ENCODE assay signal across 16 mouse cellular contexts in genomic region chrX:166348086-166348485, GRCm38 (mm10).
DNase-seq lines count a peak whose midpoint lies in the region; ATAC-seq and TF ChIP-seq lines count a peak whose summit lies in the region.
"Had no signal": no experiment of that assay in that cellular context is flagged by ENCODE, and none has a peak within 500 bp of the region (broad histone marks: within the 10 kb centered on the region; RNA-seq: fewer than 3 reads in every experiment).

No protein-coding gene starts in this region.

- H3K27ac ChIP-seq in forebrain, embryonic 10.5 days, result no peak overlapping the region
- H3K27ac ChIP-seq in forebrain, embryonic 15.5 days (replicated peaks), result peak overlapping the region; percentile 88
- peak overlapping the region; percentile 17; the same call in 1 of the 2 replicates for H3K27ac ChIP-seq in hindbrain, embryonic 16.5 days (ENCODE audit: low read depth, low read length)
- H3K27ac ChIP-seq in midbrain, postnatal 0 days (ENCODE audit: low read depth, low read length), result 0 out of 2 replicates have a peak overlapping the region, but pooled peaks have one; percentile 27
- H3K27ac ChIP-seq: limb, embryonic 12.5 days; liver, embryonic 14.5 days had no signal

- TF ChIP-seq CTCF in midbrain, postnatal 0 days (IDR thresholded peaks at IDR 0.05), result no peak

- H3K4me2 ChIP-seq in forebrain, embryonic 15.5 days (replicated peaks), result peak overlapping the region; percentile 46
- H3K4me2 ChIP-seq in hindbrain, embryonic 16.5 days (ENCODE audit: low read length), result peak overlapping the region; percentile 48
- peak overlapping the region; percentile 48 for H3K4me2 ChIP-seq in midbrain, postnatal 0 days (ENCODE audit: low read depth, low read length, poor library complexity, severe bottlenecking)
- H3K4me2 ChIP-seq: limb, embryonic 12.5 days had no signal

- H3K4me3 ChIP-seq in forebrain, embryonic 10.5 days, result peak overlapping the region; percentile 48; the same call in 1 of the 2 replicates
- H3K4me3 ChIP-seq in forebrain, embryonic 15.5 days, result peak overlapping the region; percentile 49
- H3K4me3 ChIP-seq in hindbrain, embryonic 16.5 days (ENCODE audit: low read length), result peak overlapping the region; percentile 36
- H3K4me3 ChIP-seq in midbrain, postnatal 0 days (ENCODE audit: low read depth, low read length), result peak overlapping the region; percentile 44
- H3K4me3 ChIP-seq: limb, embryonic 12.5 days; megakaryocyte, embryonic 14.5 days had no signal

- 83% methylated on average over 6 of the region's 6 CpGs for WGBS in forebrain, embryonic 10.5 days
- WGBS in forebrain, embryonic 15.5 days, result 24% methylated on average over 6 of the region's 6 CpGs
- WGBS in hindbrain, embryonic 16.5 days, result 34% methylated on average over 6 of the region's 6 CpGs
- WGBS in midbrain, postnatal 0 days, result 41% methylated on average over 6 of the region's 6 CpGs

- no peaks in the 10 kb centered on the region for H3K9me3 ChIP-seq in forebrain, embryonic 10.5 days
- H3K9me3 ChIP-seq in forebrain, embryonic 15.5 days, result no peaks in the 10 kb centered on the region
- no peaks in the 10 kb centered on the region for H3K9me3 ChIP-seq in hindbrain, embryonic 16.5 days (ENCODE audit: control insufficient read depth, low read length)
- no peaks in the 10 kb centered on the region for H3K9me3 ChIP-seq in midbrain, postnatal 0 days (ENCODE audit: low read length)
- H3K9me3 ChIP-seq: G1E; limb, embryonic 12.5 days; megakaryocyte, embryonic 14.5 days had no signal

- peaks cover 77% of the 10 kb centered on the region for H3K27me3 ChIP-seq in forebrain, embryonic 10.5 days (ENCODE audit: poor library complexity, severe bottlenecking)
- H3K27me3 ChIP-seq in forebrain, embryonic 15.5 days, result no peaks in the 10 kb centered on the region
- no peaks in the 10 kb centered on the region for H3K27me3 ChIP-seq in hindbrain, embryonic 16.5 days (replicated peaks; ENCODE audit: control insufficient read depth, insufficient read depth, low read length)
- H3K27me3 ChIP-seq in midbrain, postnatal 0 days (ENCODE audit: insufficient read depth, low read length), result no peaks in the 10 kb centered on the region
- H3K27me3 ChIP-seq: megakaryocyte, embryonic 14.5 days had no signal

- ATAC-seq in forebrain, embryonic 15.5 days (replicated peaks), result no peak
- no peak for ATAC-seq in hindbrain, embryonic 16.5 days
- no peak for ATAC-seq in midbrain, postnatal 0 days (ENCODE audit: low FRiP score)

- H3K36me3 ChIP-seq in forebrain, embryonic 10.5 days (replicated peaks), result no peaks in the 10 kb centered on the region
- H3K36me3 ChIP-seq in forebrain, embryonic 15.5 days, result no peaks in the 10 kb centered on the region
- H3K36me3 ChIP-seq in hindbrain, embryonic 16.5 days (ENCODE audit: control insufficient read depth, insufficient read depth, low read length), result no peaks in the 10 kb centered on the region
- no peaks in the 10 kb centered on the region for H3K36me3 ChIP-seq in midbrain, postnatal 0 days (ENCODE audit: insufficient read depth, low read length)
- H3K36me3 ChIP-seq: G1E; limb, embryonic 12.5 days had no signal

- H3K4me1 ChIP-seq in forebrain, embryonic 10.5 days, result peaks cover 6% of the 10 kb centered on the region; the same call in 1 of the 2 replicates
- H3K4me1 ChIP-seq in forebrain, embryonic 15.5 days, result peaks cover 23% of the 10 kb centered on the region
- no peaks in the 10 kb centered on the region for H3K4me1 ChIP-seq in hindbrain, embryonic 16.5 days (ENCODE audit: control insufficient read depth, insufficient read depth, low read depth, low read length)
- no peaks in the 10 kb centered on the region for H3K4me1 ChIP-seq in midbrain, postnatal 0 days (ENCODE audit: insufficient read depth, low read length)
- H3K4me1 ChIP-seq: limb, embryonic 12.5 days had no signal

- H3K9ac ChIP-seq in forebrain, embryonic 15.5 days (replicated peaks), result peak overlapping the region; percentile 65
- peak overlapping the region; percentile 31; the same call in 1 of the 2 replicates for H3K9ac ChIP-seq in hindbrain, embryonic 16.5 days (ENCODE audit: low read depth, low read length)
- H3K9ac ChIP-seq in midbrain, postnatal 0 days (replicated peaks; ENCODE audit: low read length, poor library complexity, severe bottlenecking), result peak overlapping the region; percentile 13; the same call in 1 of the 2 replicates
- H3K9ac ChIP-seq: limb, embryonic 12.5 days; liver, embryonic 14.5 days had no signal

- no peak for DNase-seq in forebrain, embryonic 10.5 days (ENCODE audit: extremely low spot score, low spot score)
- no peak for DNase-seq in midbrain, postnatal 0 days (ENCODE audit: low spot score)
- no peak for DNase-seq in heart, adult 9 months (ENCODE audit: low spot score in 2 of 2)
- DNase-seq in layer of hippocampus, adult 9-11 months, result no peak
- no peak for DNase-seq in urinary bladder, postnatal 25 days (ENCODE audit: low spot score)
- no peak for DNase-seq in heart, adult 8-10 months (ENCODE audit: low spot score)
- DNase-seq: adrenal gland, postnatal 10 days; kidney, postnatal 10 days; lung, postnatal 10 days; thymus, postnatal 14 days had no signal

Comparison
In these comparisons a context has a peak if more than half of its experiments do, and no peak if none do; other contexts are left out.
1. H3K9ac ChIP-seq: peak in every context shown above with its lines; median percentile 65 in forebrain, embryonic 15.5 days; 31 in hindbrain, embryonic 16.5 days; 13 in midbrain, postnatal 0 days.